Comparison of ENCODE assay signal across 22 mouse cellular contexts in the genomic region with DNA sequence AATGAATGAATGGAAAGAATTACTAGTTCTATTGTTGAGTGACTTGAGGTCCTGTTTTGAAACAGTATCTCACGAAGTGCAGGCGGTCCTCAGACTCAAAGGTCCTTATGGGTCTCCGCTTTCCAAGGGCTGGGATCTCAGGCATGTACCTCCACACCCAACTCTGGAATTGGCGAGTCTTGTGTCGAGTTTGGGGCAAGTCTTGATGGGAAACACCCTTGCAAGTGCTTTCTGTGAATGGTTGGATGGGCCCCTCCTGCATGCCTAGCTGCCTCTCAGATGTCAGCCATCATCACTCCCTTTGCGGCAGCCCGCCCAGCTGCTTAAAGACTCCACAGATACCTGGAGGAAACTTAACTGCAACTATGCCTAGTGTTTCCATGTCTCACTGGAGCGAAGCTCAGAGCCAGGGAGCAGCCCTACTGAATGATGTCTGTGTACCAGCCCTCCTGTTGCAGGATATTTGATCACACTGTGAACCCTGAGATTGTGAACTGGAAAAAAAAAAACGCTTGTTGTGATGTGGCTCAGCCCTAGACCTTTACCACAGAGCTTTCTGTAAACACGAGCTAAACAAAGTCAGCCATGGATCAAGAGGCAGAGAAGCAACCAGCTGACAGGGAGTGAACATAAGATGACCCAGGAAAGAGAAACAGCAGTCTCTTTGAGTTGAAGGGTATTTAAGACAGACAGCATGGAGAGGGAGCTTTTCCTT. TPM values are rescaled to one million over a fixed set of nuclear protein-coding genes. Genes with fewer than 3 reads are reported as not detected.
DNase-seq lines count a peak whose midpoint lies in the region; ATAC-seq and TF ChIP-seq lines count a peak whose summit lies in the region.
"Had no signal": no experiment of that assay in that cellular context is flagged by ENCODE, and none has a peak within 500 bp of the region (broad histone marks: within the 10 kb centered on the region; RNA-seq: fewer than 3 reads in every experiment).

No protein-coding gene starts in this region.

- no peaks in the 10 kb centered on the region for H3K9me3 ChIP-seq in embryonic facial prominence, embryonic 13.5 days
- no peaks in the 10 kb centered on the region for H3K9me3 ChIP-seq in embryonic facial prominence, embryonic 10.5 days
- H3K9me3 ChIP-seq in lung, embryonic 16.5 days (ENCODE audit: control insufficient read depth, low read length) = no peaks in the 10 kb centered on the region
- no peaks in the 10 kb centered on the region for H3K9me3 ChIP-seq in liver, embryonic 11.5 days (ENCODE audit: control insufficient read depth, low read length)
- H3K9me3 ChIP-seq: intestine, embryonic 15.5 days; limb, embryonic 15.5 days; neural tube, embryonic 15.5 days had no signal

- no peak overlapping the region for H3K4me2 ChIP-seq in embryonic facial prominence, embryonic 13.5 days
- H3K4me2 ChIP-seq in lung, embryonic 16.5 days (ENCODE audit: low read depth, low read length) = no peak overlapping the region
- H3K4me2 ChIP-seq in liver, embryonic 11.5 days = no peak overlapping the region
- H3K4me2 ChIP-seq: heart, embryonic 11.5 days; hindbrain, embryonic 14.5 days; intestine, embryonic 15.5 days; limb, embryonic 15.5 days; neural tube, embryonic 15.5 days had no signal

- 49% methylated on average over 10 of the region's 10 CpGs for WGBS in embryonic facial prominence, embryonic 13.5 days
- WGBS in embryonic facial prominence, embryonic 10.5 days = 70% methylated on average over 10 of the region's 10 CpGs
- 70% methylated on average over 10 of the region's 10 CpGs for WGBS in spleen, adult 2 months
- WGBS in lung, embryonic 16.5 days = 44% methylated on average over 10 of the region's 10 CpGs
- 59% methylated on average over 10 of the region's 10 CpGs for WGBS in liver, embryonic 11.5 days

- H3K9ac ChIP-seq in embryonic facial prominence, embryonic 13.5 days = 0 out of 2 replicates have a peak overlapping the region, but pooled peaks have one; percentile 6
- no peak overlapping the region for H3K9ac ChIP-seq in lung, embryonic 16.5 days (ENCODE audit: low read length)
- H3K9ac ChIP-seq in liver, embryonic 11.5 days (ENCODE audit: low read depth, low read length) = no peak overlapping the region
- H3K9ac ChIP-seq: hindbrain, embryonic 14.5 days; intestine, embryonic 15.5 days; limb, embryonic 15.5 days; neural tube, embryonic 15.5 days had no signal

- peaks cover 14% of the 10 kb centered on the region for H3K27me3 ChIP-seq in embryonic facial prominence, embryonic 13.5 days
- H3K27me3 ChIP-seq in embryonic facial prominence, embryonic 10.5 days (replicated peaks; ENCODE audit: low read depth, poor library complexity, severe bottlenecking) = peaks cover 18% of the 10 kb centered on the region
- no peaks in the 10 kb centered on the region; the same call in 1 of the 2 replicates for H3K27me3 ChIP-seq in spleen, adult 2 months (ENCODE audit: control insufficient read depth, insufficient read depth, low read length)
- H3K27me3 ChIP-seq in lung, embryonic 16.5 days (ENCODE audit: control insufficient read depth, insufficient read depth, low read depth, low read length) = no peaks in the 10 kb centered on the region; the same call in 1 of the 2 replicates
- H3K27me3 ChIP-seq in liver, embryonic 11.5 days (replicated peaks; ENCODE audit: control insufficient read depth, insufficient read depth, low read length) = peaks cover 16% of the 10 kb centered on the region
- H3K27me3 ChIP-seq: intestine, embryonic 15.5 days; neural tube, embryonic 15.5 days had no signal

- peaks cover 13% of the 10 kb centered on the region for H3K4me1 ChIP-seq in embryonic facial prominence, embryonic 13.5 days
- H3K4me1 ChIP-seq in embryonic facial prominence, embryonic 10.5 days = peaks cover 12% of the 10 kb centered on the region
- H3K4me1 ChIP-seq in spleen, adult 2 months (ENCODE audit: control insufficient read depth, insufficient read depth, insufficient read length) = peaks cover 5% of the 10 kb centered on the region; the same call in 1 of the 2 replicates
- no peaks in the 10 kb centered on the region for H3K4me1 ChIP-seq in lung, embryonic 16.5 days (replicated peaks; ENCODE audit: control insufficient read depth, insufficient read depth, low read length)
- peaks cover 10% of the 10 kb centered on the region; the same call in 1 of the 2 replicates for H3K4me1 ChIP-seq in liver, embryonic 11.5 days (replicated peaks; ENCODE audit: control insufficient read depth, insufficient read depth, low read length)

- DNase-seq in embryonic facial prominence, embryonic 10.5 days (ENCODE audit: low spot score) = no peak
- DNase-seq in spleen, adult 2 months (ENCODE audit: low read depth in 1 of 2, low spot score in 2 of 2) = no peak
- no peak for DNase-seq in spleen, adult 12 weeks (ENCODE audit: low spot score)
- DNase-seq in naive thymus-derived CD4-positive, alpha-beta T cell, adult 2 months (ENCODE audit: low read depth) = peak; percentile 76
- DNase-seq in liver, embryonic 11.5 days (ENCODE audit: low spot score) = no peak
- DNase-seq in cerebellum, postnatal 14 days = no peak
- DNase-seq: adrenal gland, postnatal 14 days; cerebellum, adult 11-12 months; gastrocnemius, postnatal 25 days; layer of hippocampus, postnatal 36 days; midbrain, embryonic 14.5 days; right cerebral cortex, postnatal 25 days had no signal

- H3K27ac ChIP-seq in embryonic facial prominence, embryonic 13.5 days = no peak overlapping the region
- H3K27ac ChIP-seq in embryonic facial prominence, embryonic 10.5 days (replicated peaks) = no peak overlapping the region
- H3K27ac ChIP-seq in spleen, adult 2 months (ENCODE audit: insufficient read depth, low read length) = peak overlapping the region; percentile 80
- no peak overlapping the region for H3K27ac ChIP-seq in lung, embryonic 16.5 days (ENCODE audit: low read length)
- no peak overlapping the region for H3K27ac ChIP-seq in liver, embryonic 11.5 days (ENCODE audit: low read depth, low read length)
- H3K27ac ChIP-seq: hindbrain, embryonic 14.5 days; intestine, embryonic 15.5 days; limb, embryonic 15.5 days; neural tube, embryonic 15.5 days; stomach, postnatal 0 days had no signal

- no peak for TF ChIP-seq POLR2A in spleen, adult 2 months (IDR thresholded peaks at IDR 0.05; ENCODE audit: low read depth, low read length)

- ATAC-seq in embryonic facial prominence, embryonic 13.5 days (ENCODE audit: insufficient number of reproducible peaks, insufficient read depth, low FRiP score, low TSS enrichment, low read depth) = no peak
- ATAC-seq in lung, embryonic 16.5 days (ENCODE audit: low read depth) = peak; percentile 32; the same call in 1 of the 2 replicates
- ATAC-seq in liver, embryonic 11.5 days (replicated peaks; ENCODE audit: low FRiP score) = no peak
- ATAC-seq: activated CD4-positive, CD25-positive, alpha-beta regulatory T cell, adult 4 months; forebrain, embryonic 14.5 days; intestine, embryonic 15.5 days had no signal

- H3K4me3 ChIP-seq in embryonic facial prominence, embryonic 13.5 days = no peak overlapping the region
- no peak overlapping the region for H3K4me3 ChIP-seq in embryonic facial prominence, embryonic 10.5 days
- H3K4me3 ChIP-seq in spleen, adult 2 months (ENCODE audit: extremely low read depth, insufficient read depth, insufficient read length) = no peak overlapping the region
- H3K4me3 ChIP-seq in lung, embryonic 16.5 days (ENCODE audit: low read length) = no peak overlapping the region
- no peak overlapping the region for H3K4me3 ChIP-seq in liver, embryonic 11.5 days (ENCODE audit: low read depth, low read length)
- H3K4me3 ChIP-seq: intestine, embryonic 15.5 days; limb, embryonic 15.5 days; neural tube, embryonic 15.5 days had no signal

- H3K36me3 ChIP-seq in embryonic facial prominence, embryonic 13.5 days = no peaks in the 10 kb centered on the region
- H3K36me3 ChIP-seq in embryonic facial prominence, embryonic 10.5 days (replicated peaks) = no peaks in the 10 kb centered on the region
- no peaks in the 10 kb centered on the region for H3K36me3 ChIP-seq in spleen, adult 2 months (ENCODE audit: control insufficient read depth, insufficient read depth, low read length)
- H3K36me3 ChIP-seq in lung, embryonic 16.5 days (ENCODE audit: control insufficient read depth, insufficient read depth, low read length) = no peaks in the 10 kb centered on the region
- H3K36me3 ChIP-seq in liver, embryonic 11.5 days (ENCODE audit: control insufficient read depth, insufficient read depth, low read length) = no peaks in the 10 kb centered on the region
- H3K36me3 ChIP-seq: intestine, embryonic 15.5 days; limb, embryonic 15.5 days; neural tube, embryonic 15.5 days had no signal

- no peak for TF ChIP-seq CTCF in spleen, adult 2 months (IDR thresholded peaks at IDR 0.05; ENCODE audit: extremely low read depth, insufficient read depth, insufficient read length, insufficient replicate concordance)

RNA-seq across cellular contexts. Expression of gene Ddr1, which starts 27.2 kb away (rescaled TPM):
- polyA plus RNA-seq in embryonic facial prominence, embryonic 13.5 days (2015; fragmentation: Nextera tagmentation; extraction: Ambion mirVana) = 65.8 and 69.4 TPM in 2 replicates
- 49.1 and 65.3 TPM in 2 replicates for polyA plus RNA-seq in embryonic facial prominence, embryonic 10.5 days (2016; fragmentation: Nextera tagmentation; extraction: Ambion mirVana)
- 27.0 and 38.7 TPM in 2 replicates for polyA plus RNA-seq in spleen, adult 2 months (2012; rRNA removed)
- 50.5 and 51.3 TPM in 2 replicates for polyA plus RNA-seq in lung, embryonic 16.5 days (2015; fragmentation: Nextera tagmentation; extraction: Ambion mirVana)
- polyA plus RNA-seq in liver, embryonic 11.5 days (2014; fragmentation: Nextera tagmentation; extraction: Ambion mirVana) = 13.2 and 15.9 TPM in 2 replicates

RNA-seq across cellular contexts. Expression of gene Gtf2h4, which starts 58.0 kb away (rescaled TPM):
- polyA plus RNA-seq in embryonic facial prominence, embryonic 13.5 days (2015; fragmentation: Nextera tagmentation; extraction: Ambion mirVana) = 39.2 and 48.6 TPM in 2 replicates
- polyA plus RNA-seq in embryonic facial prominence, embryonic 10.5 days (2016; fragmentation: Nextera tagmentation; extraction: Ambion mirVana) = 57.6 and 61.4 TPM in 2 replicates
- 21.7 and 23.5 TPM in 2 replicates for polyA plus RNA-seq in spleen, adult 2 months (2012; rRNA removed)
- polyA plus RNA-seq in lung, embryonic 16.5 days (2015; fragmentation: Nextera tagmentation; extraction: Ambion mirVana) = 47.5 and 48.0 TPM in 2 replicates
- polyA plus RNA-seq in liver, embryonic 11.5 days (2014; fragmentation: Nextera tagmentation; extraction: Ambion mirVana) = 55.3 and 58.6 TPM in 2 replicates
